Mouse (Mus musculus): ENCODE data around the gene Asb1. TPM values are rescaled to one million over a fixed set of nuclear protein-coding genes. Genes with fewer than 3 reads are reported as not detected.

Gene Asb1
- polyA plus RNA-seq, 1 experiment: 10.9 TPM

- H3K4me3 ChIP-seq (replicated peaks; ENCODE audit: extremely low read depth, low read depth, low read length): no peak overlapping the region
- no peak for DNase-seq
- TF ChIP-seq POLR2A (IDR thresholded peaks at IDR 0.05; ENCODE audit: borderline replicate concordance, extremely low read depth, low read depth, low read length): no peak
- TF ChIP-seq CTCF (IDR thresholded peaks at IDR 0.05; ENCODE audit: insufficient read depth, low read length): no peak
- H3K4me1 ChIP-seq (ENCODE audit: control insufficient read depth, insufficient read depth, low read length): no peaks in the 10 kb centered on the region
- 48% methylated on average over 6 of the region's 6 CpGs for WGBS
These were observed 24.3 kb downstream of the Asb1 start for GRCm38 (mm10) chr1:91564598-91564997.

- DNase-seq: no peak
- no peak overlapping the region for H3K4me3 ChIP-seq (replicated peaks; ENCODE audit: extremely low read depth, low read depth, low read length)
- TF ChIP-seq POLR2A (IDR thresholded peaks at IDR 0.05; ENCODE audit: borderline replicate concordance, extremely low read depth, low read depth, low read length): no peak
- TF ChIP-seq CTCF (IDR thresholded peaks at IDR 0.05; ENCODE audit: insufficient read depth, low read length): no peak
- no peaks in the 10 kb centered on the region for H3K4me1 ChIP-seq (ENCODE audit: control insufficient read depth, insufficient read depth, low read length)
- 77% methylated on average over 2 of the region's 2 CpGs for WGBS
These were observed 26.9 kb downstream of the Asb1 start for GRCm38 (mm10) chr1:91567269-91567668.

GRCm38 (mm10) chr1:91572458-91572857 is 32.1 kb downstream of the Asb1 start:
- TF ChIP-seq POLR2A (IDR thresholded peaks at IDR 0.05; ENCODE audit: borderline replicate concordance, extremely low read depth, low read depth, low read length) (no peak), CTCF (IDR thresholded peaks at IDR 0.05; ENCODE audit: insufficient read depth, low read length) (no peak)
- WGBS: 60% methylated on average over 10 of the region's 10 CpGs
- no peak for DNase-seq
- Histone ChIP-seq H3K4me1 (ENCODE audit: control insufficient read depth, insufficient read depth, low read length) (no peaks in the 10 kb centered on the region), H3K4me3 (replicated peaks; ENCODE audit: extremely low read depth, low read depth, low read length) (no peak overlapping the region)

GRCm38 (mm10) chr1:91574208-91574607 is 33.9 kb downstream of the Asb1 start:
- peak; percentile 7 for DNase-seq
- H3K4me1 ChIP-seq (ENCODE audit: control insufficient read depth, insufficient read depth, low read length): no peaks in the 10 kb centered on the region
- WGBS: 59% methylated on average over 3 of the region's 3 CpGs
- H3K4me3 ChIP-seq (replicated peaks; ENCODE audit: extremely low read depth, low read depth, low read length): no peak overlapping the region
- TF ChIP-seq CTCF (IDR thresholded peaks at IDR 0.05; ENCODE audit: insufficient read depth, low read length): peak; percentile 33
- no peak for TF ChIP-seq POLR2A (IDR thresholded peaks at IDR 0.05; ENCODE audit: borderline replicate concordance, extremely low read depth, low read depth, low read length)

- H3K4me1 ChIP-seq (ENCODE audit: control insufficient read depth, insufficient read depth, low read length): no peaks in the 10 kb centered on the region
- WGBS: 52% methylated on average over 7 of the region's 7 CpGs
- TF ChIP-seq CTCF (IDR thresholded peaks at IDR 0.05; ENCODE audit: insufficient read depth, low read length) (no peak), POLR2A (IDR thresholded peaks at IDR 0.05; ENCODE audit: borderline replicate concordance, extremely low read depth, low read depth, low read length) (no peak)
- H3K4me3 ChIP-seq (replicated peaks; ENCODE audit: extremely low read depth, low read depth, low read length): no peak overlapping the region
- DNase-seq: no peak
These were observed 37.7 kb downstream of the Asb1 start for GRCm38 (mm10) chr1:91577883-91578517.

- H3K4me3 ChIP-seq (replicated peaks; ENCODE audit: extremely low read depth, low read depth, low read length): no peak overlapping the region
- no peak for DNase-seq
- H3K4me1 ChIP-seq (ENCODE audit: control insufficient read depth, insufficient read depth, low read length): no peaks in the 10 kb centered on the region
- 63% methylated on average over 2 of the region's 2 CpGs for WGBS
- no peak for TF ChIP-seq POLR2A (IDR thresholded peaks at IDR 0.05; ENCODE audit: borderline replicate concordance, extremely low read depth, low read depth, low read length)
- TF ChIP-seq CTCF (IDR thresholded peaks at IDR 0.05; ENCODE audit: insufficient read depth, low read length): no peak
These were observed 40.2 kb downstream of the Asb1 start for GRCm38 (mm10) chr1:91580503-91580902.

- Histone ChIP-seq H3K4me3 (replicated peaks; ENCODE audit: extremely low read depth, low read depth, low read length) (no peak overlapping the region), H3K4me1 (ENCODE audit: control insufficient read depth, insufficient read depth, low read length) (no peaks in the 10 kb centered on the region)
- WGBS: 74% methylated on average over 2 of the region's 2 CpGs
- no peak for DNase-seq
- TF ChIP-seq POLR2A (IDR thresholded peaks at IDR 0.05; ENCODE audit: borderline replicate concordance, extremely low read depth, low read depth, low read length) (no peak), CTCF (IDR thresholded peaks at IDR 0.05; ENCODE audit: insufficient read depth, low read length) (no peak)
These were observed 40.9 kb downstream of the Asb1 start for GRCm38 (mm10) chr1:91581206-91581605.

GRCm38 (mm10) chr1:91584969-91585835 is 44.9 kb downstream of the Asb1 start:
- DNase-seq: no peak
- TF ChIP-seq CTCF (IDR thresholded peaks at IDR 0.05; ENCODE audit: insufficient read depth, low read length) (no peak), POLR2A (IDR thresholded peaks at IDR 0.05; ENCODE audit: borderline replicate concordance, extremely low read depth, low read depth, low read length) (no peak)
- Histone ChIP-seq H3K4me1 (ENCODE audit: control insufficient read depth, insufficient read depth, low read length) (no peaks in the 10 kb centered on the region), H3K4me3 (replicated peaks; ENCODE audit: extremely low read depth, low read depth, low read length) (no peak overlapping the region)
- WGBS: 67% methylated on average over 17 of the region's 17 CpGs

GRCm38 (mm10) chr1:91589738-91590137 is 49.4 kb downstream of the Asb1 start:
- WGBS: 45% methylated on average over 6 of the region's 6 CpGs
- Histone ChIP-seq H3K4me1 (ENCODE audit: control insufficient read depth, insufficient read depth, low read length) (no peaks in the 10 kb centered on the region), H3K4me3 (replicated peaks; ENCODE audit: extremely low read depth, low read depth, low read length) (no peak overlapping the region)
- no peak for DNase-seq
- TF ChIP-seq CTCF (IDR thresholded peaks at IDR 0.05; ENCODE audit: insufficient read depth, low read length) (no peak), POLR2A (IDR thresholded peaks at IDR 0.05; ENCODE audit: borderline replicate concordance, extremely low read depth, low read depth, low read length) (no peak)

All from lung, adult 2 months (tissue).